Mouse (Mus musculus) heart, embryonic 14.5 days (tissue): ENCODE measurements around the gene Tns3. TPM values are rescaled to one million over a fixed set of nuclear protein-coding genes. Genes with fewer than 3 reads are reported as not detected.

Source experiments
- ATAC-seq: fragments of 200-750 bp; cut with Nextera tagmentation; 2 replicates; pipeline ENCODE4 v1.8.0; 2017; ENCODE audit warnings: low read depth, moderate TSS enrichment; ENCODE audit not compliant: insufficient number of reproducible peaks, insufficient read depth, low FRiP score
- H3K27ac ChIP-seq, 2 experiments: fragments of 200-500 bp in 1 of 2; fragments of 300-500 bp in 1 of 2; sonication (generic) in 1 of 2; replicated peaks in 1 of 2; 2 replicates each; pipeline ENCODE4 v1.5.1; 2012 to 2014; ENCODE audit warnings: low read depth in 2 of 2, low read length in 2 of 2, control low read depth in 1 of 2, mild to moderate bottlenecking in 1 of 2, mixed read lengths in 1 of 2; ENCODE audit not compliant: control insufficient read depth in 1 of 2, insufficient read depth in 1 of 2
- H3K27me3 ChIP-seq: fragments of 300-500 bp; sonication (generic); 2 replicates; pipeline ENCODE4 v1.6.1; 2014; ENCODE audit warnings: mild to moderate bottlenecking, low read length, control low read depth; ENCODE audit not compliant: control insufficient read depth, insufficient read depth
- H3K36me3 ChIP-seq: fragments of 300-500 bp; sonication (generic); 2 replicates; pipeline ENCODE4 v1.6.1; 2014; ENCODE audit warnings: mild to moderate bottlenecking, control low read depth, low read length, mixed read lengths; ENCODE audit not compliant: control insufficient read depth, insufficient read depth
- H3K4me1 ChIP-seq, 2 experiments: fragments of 200-500 bp in 1 of 2; fragments of 300-500 bp in 1 of 2; sonication (generic) in 1 of 2; 2 replicates each; pipeline ENCODE4 v1.6.1; 2012 to 2014; ENCODE audit warnings: low read length in 2 of 2, control low read depth in 1 of 2, mixed read lengths in 1 of 2; ENCODE audit not compliant: control insufficient read depth in 2 of 2, insufficient read depth in 2 of 2
- H3K4me2 ChIP-seq: fragments of 300-500 bp; sonication (generic); 2 replicates; pipeline ENCODE4 v1.6.1; 2014; ENCODE audit warnings: mild to moderate bottlenecking, low read length
- H3K4me3 ChIP-seq, 2 experiments: fragments of 200-500 bp in 1 of 2; fragments of 300-500 bp in 1 of 2; sonication (generic) in 1 of 2; 2 replicates each; pipeline ENCODE4 v1.5.1; 2012 to 2014; ENCODE audit warnings: low read length in 2 of 2, mild to moderate bottlenecking in 2 of 2, control low read depth in 1 of 2, low read depth in 1 of 2, moderate library complexity in 1 of 2; ENCODE audit not compliant: control insufficient read depth in 1 of 2, insufficient read depth in 1 of 2
- H3K9ac ChIP-seq: fragments of 300-500 bp; sonication (generic); 2 replicates; pipeline ENCODE4 v1.6.1; 2014; ENCODE audit warnings: mild to moderate bottlenecking, low read length
- H3K9me3 ChIP-seq: fragments of 300-500 bp; sonication (generic); 2 replicates; pipeline ENCODE4 v1.6.1; 2016; ENCODE audit warnings: low read length, control low read depth; ENCODE audit not compliant: control insufficient read depth
- WGBS: fragments of 180-500 bp; shearing (Covaris S2); extraction: QIAGEN DNeasy Blood & Tissue Kit; methylation state at CpG from one replicate; pipeline ENCODE4 v1.1.7; 2014; 5-methylcytosine and 5-hydroxymethylcytosine counted together
- polyA plus RNA-seq: library from polyadenylated mRNA; unstranded; fragments of >200 nt; fragmentation: Nextera tagmentation; extraction: Ambion mirVana; gene quantifications from 2 replicates; pipeline ENCODE4 v1.2.1, GENCODE M21; 2014

The Tns3 gene
- polyA plus RNA-seq = 9.3 and 14.1 TPM in 2 replicates

DNA sequence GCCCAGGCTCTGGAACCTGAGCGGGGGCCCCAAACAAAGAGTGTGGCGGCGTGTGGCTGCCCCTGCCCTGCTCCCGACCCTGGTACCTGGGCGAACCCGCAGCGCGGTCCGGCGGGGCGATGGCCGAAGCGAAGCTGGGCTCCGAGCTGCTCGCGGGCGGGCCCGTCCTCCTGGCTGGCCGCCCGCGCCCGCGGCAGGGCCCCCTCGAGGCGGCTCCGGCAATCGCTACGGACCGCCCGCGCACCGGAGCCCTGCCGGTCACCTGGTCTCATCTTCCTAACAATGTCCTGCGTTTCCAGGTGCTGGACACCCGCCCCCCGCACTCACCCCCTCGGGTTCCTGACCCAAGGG, at the start of gene Tns3:
Tns3 (minus strand) TSS at position 143 of the 351 bp plus-strand sequence.
- Histone ChIP-seq H3K27me3 (peaks cover 13% of the 10 kb centered on the region), H3K9me3 (no peaks in the 10 kb centered on the region), H3K4me3 (peak within 1 kb of the TSS; percentile 74 to 94), H3K27ac (peak within 1 kb of the TSS; percentile 59 to 82), H3K4me1 (peaks cover 8 to 31% of the 10 kb centered on the region in 2 experiments), H3K9ac (peak within 1 kb of the TSS; percentile 94), H3K4me2 (peak within 1 kb of the TSS; percentile 97), H3K36me3 (no peaks in the 10 kb centered on the region)
- WGBS = under 1% methylated on average over 33 of the region's 37 CpGs
- 0 out of 2 replicates have a peak, but pooled peaks have one; percentile 63 for ATAC-seq

DNA sequence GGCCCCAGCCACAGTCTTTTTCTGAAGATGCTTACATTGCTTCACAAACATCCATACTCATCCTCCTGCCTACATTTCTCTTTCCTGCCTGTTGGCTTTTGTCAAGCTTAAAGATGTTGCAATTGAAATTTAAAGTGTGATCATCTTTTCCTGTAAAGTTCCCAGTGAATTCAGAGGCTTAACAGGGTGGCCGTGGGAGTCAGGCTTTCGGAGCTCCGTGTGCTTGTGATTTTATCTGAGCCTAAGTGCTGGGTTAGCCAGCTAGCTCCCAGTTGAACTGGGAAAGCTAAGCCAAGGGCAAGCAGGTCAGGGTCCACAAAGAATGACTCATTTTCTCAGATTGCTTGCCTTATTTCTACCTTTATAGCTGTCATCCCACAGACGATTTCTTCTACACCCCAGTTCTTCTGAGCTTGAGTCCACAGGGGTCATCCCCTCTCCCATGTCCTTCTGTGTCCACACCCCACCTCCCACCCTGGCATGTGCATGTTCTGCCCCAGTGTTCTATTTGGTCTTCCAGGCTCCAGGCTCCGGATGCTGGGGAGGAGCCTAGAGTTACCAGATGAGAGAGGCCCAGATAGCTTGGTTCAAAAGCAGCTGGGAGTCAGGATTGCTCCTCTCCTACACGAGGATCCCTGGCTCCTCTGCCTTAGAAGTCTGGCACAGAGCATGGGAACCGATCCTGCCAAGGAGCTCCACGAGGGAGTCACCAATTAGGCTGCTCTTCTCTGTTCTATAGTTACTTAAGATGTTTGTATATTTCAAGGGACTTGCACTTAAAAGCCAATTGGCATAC, 42.1 kb upstream of the Tns3 start:
- Histone ChIP-seq H3K27me3 (no peaks in the 10 kb centered on the region), H3K9ac (no peak overlapping the region; the same call in 1 of the 2 replicates), H3K4me3 (no peak overlapping the region), H3K4me2 (no peak overlapping the region), H3K36me3 (no peaks in the 10 kb centered on the region), H3K9me3 (no peaks in the 10 kb centered on the region), H3K4me1 (peaks cover 14% of the 10 kb centered on the region in 2 experiments), H3K27ac (0 out of 4 replicates have a peak overlapping the region, but pooled peaks of 1 of the 2 experiments have one; percentile 33)
- no peak for ATAC-seq
- WGBS = 41% methylated on average over 8 of the region's 8 CpGs

DNA sequence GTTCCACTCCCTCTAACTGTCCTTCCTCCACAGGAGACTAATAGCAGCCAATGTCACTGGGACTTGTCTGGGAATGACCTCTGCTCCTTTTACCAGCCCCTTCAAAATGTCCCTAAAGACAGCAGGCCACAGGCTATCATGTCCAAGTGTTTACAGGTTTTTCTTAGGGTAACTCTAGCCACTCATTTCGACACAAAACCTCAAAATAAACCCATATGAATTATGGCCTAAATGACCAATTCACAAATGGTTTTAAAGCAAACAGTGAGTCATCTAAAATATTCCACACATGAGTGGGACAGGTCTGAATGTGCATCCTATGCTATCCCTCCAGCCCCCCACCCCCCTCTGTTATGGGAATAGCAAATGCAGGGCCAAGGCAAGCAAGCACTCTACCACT, 40.8 kb upstream of the Tns3 start:
- no peak overlapping the region for H3K27ac ChIP-seq
- H3K4me2 ChIP-seq = no peak overlapping the region
- H3K36me3 ChIP-seq = no peaks in the 10 kb centered on the region
- no peaks in the 10 kb centered on the region for H3K9me3 ChIP-seq
- no peaks in the 10 kb centered on the region for H3K27me3 ChIP-seq
- 82% methylated on average over 1 of the region's 1 CpGs for WGBS
- peaks cover 18 to 19% of the 10 kb centered on the region in 2 experiments for H3K4me1 ChIP-seq
- no peak overlapping the region for H3K4me3 ChIP-seq
- H3K9ac ChIP-seq = no peak overlapping the region
- no peak for ATAC-seq

DNA sequence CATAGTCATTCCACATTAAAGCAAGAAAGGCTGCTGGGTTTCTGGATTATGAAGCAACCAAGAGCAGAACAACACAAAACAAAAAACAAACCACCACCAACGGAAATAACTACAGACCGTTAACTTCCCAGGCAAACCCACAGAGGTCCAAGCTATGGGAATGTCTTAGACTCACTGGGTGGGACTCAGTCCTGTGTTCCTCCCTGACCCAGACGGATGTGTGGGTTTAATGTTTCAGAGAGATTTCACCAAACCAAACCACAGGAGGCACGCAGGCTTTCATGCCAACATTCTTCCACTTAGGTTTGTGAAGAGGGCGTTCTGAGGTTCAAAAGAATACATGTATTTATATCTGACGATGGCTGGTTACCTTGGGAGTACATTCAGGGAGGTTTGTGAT, 39.5 kb upstream of the Tns3 start:
- Histone ChIP-seq H3K9me3 (no peaks in the 10 kb centered on the region), H3K36me3 (no peaks in the 10 kb centered on the region), H3K27me3 (no peaks in the 10 kb centered on the region), H3K9ac (no peak overlapping the region), H3K4me3 (no peak overlapping the region), H3K27ac (no peak overlapping the region), H3K4me2 (no peak overlapping the region), H3K4me1 (peaks cover 17 to 19% of the 10 kb centered on the region in 2 experiments)
- WGBS = 73% methylated on average over 6 of the region's 6 CpGs
- ATAC-seq = no peak

GRCm38 (mm10) chr11:8702532-8702886, 38.2 kb upstream of the Tns3 start:
- H3K9me3 ChIP-seq = no peaks in the 10 kb centered on the region
- H3K27ac ChIP-seq = no peak overlapping the region
- peaks cover 11 to 19% of the 10 kb centered on the region in 2 experiments for H3K4me1 ChIP-seq
- H3K27me3 ChIP-seq = no peaks in the 10 kb centered on the region
- no peak overlapping the region for H3K4me3 ChIP-seq
- no peak overlapping the region for H3K9ac ChIP-seq
- WGBS = 74% methylated on average over 2 of the region's 2 CpGs
- ATAC-seq = no peak
- no peaks in the 10 kb centered on the region for H3K36me3 ChIP-seq
- H3K4me2 ChIP-seq = no peak overlapping the region

- no peak overlapping the region for H3K4me3 ChIP-seq
Measured at GRCm38 (mm10) chr11:8701845-8702531, 37.7 kb upstream of the Tns3 start.

GRCm38 (mm10) chr11:8701400-8701799, 37.1 kb upstream of the Tns3 start:
- Histone ChIP-seq H3K27ac (no peak overlapping the region; a peak in 1 of 4 replicates), H3K36me3 (no peaks in the 10 kb centered on the region), H3K4me3 (no peak overlapping the region), H3K27me3 (no peaks in the 10 kb centered on the region), H3K4me2 (no peak overlapping the region), H3K9ac (no peak overlapping the region), H3K4me1 (peaks cover 10 to 18% of the 10 kb centered on the region in 2 experiments), H3K9me3 (no peaks in the 10 kb centered on the region)
- ATAC-seq = no peak
- WGBS = 41% methylated on average over 3 of the region's 3 CpGs

More at GRCm38 (mm10) chr11:8701845-8702531, 37.7 kb upstream of the Tns3 start:
- Histone ChIP-seq H3K27me3 (no peaks in the 10 kb centered on the region), H3K9me3 (no peaks in the 10 kb centered on the region), H3K4me1 (peaks cover 11 to 19% of the 10 kb centered on the region in 2 experiments), H3K36me3 (no peaks in the 10 kb centered on the region), H3K27ac (no peak overlapping the region), H3K9ac (no peak overlapping the region), H3K4me2 (no peak overlapping the region)
- ATAC-seq = no peak
- WGBS = 21% methylated on average over 10 of the region's 10 CpGs
